In the genomic region with DNA sequence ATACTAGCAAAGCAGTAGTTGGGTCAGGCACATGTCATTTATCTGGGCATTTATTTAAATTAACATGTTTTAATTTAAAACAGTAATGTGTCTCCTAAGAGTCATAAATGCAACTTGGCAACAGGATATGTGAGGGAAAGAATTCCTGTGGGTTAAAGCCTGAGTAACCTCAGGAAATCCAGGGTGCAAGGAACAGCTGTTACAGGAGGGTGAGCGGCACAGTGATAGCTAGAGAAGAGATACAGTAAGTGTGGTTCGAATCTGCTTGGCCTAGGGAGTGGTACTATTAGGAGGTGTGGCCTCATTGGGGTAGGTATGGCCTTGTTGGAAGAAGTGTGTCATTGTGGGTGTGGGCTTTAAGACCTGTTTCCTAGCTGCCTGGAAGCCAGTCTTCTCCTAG, we compare ENCODE assay signal across 30 mouse cellular contexts.
"Had no signal": no experiment of that assay in that cellular context is flagged by ENCODE, and none has a peak within 500 bp of the region (broad histone marks: within the 10 kb centered on the region; RNA-seq: fewer than 3 reads in every experiment).

No protein-coding gene starts in this region.

- H3K36me3 ChIP-seq: heart, embryonic 10.5 days; heart, embryonic 12.5 days; heart, embryonic 13.5 days; heart, embryonic 15.5 days; hindbrain, embryonic 10.5 days; hindbrain, embryonic 12.5 days; hindbrain, embryonic 13.5 days; hindbrain, embryonic 15.5 days; intestine, embryonic 15.5 days; kidney, embryonic 15.5 days had no signal

- DNase-seq: heart, postnatal 10 days; heart, postnatal 14 days; heart, postnatal 36 days; heart, postnatal 4 days; kidney, adult 11 months; kidney, adult 18-20 months; kidney, adult 2 months; kidney, adult 8-10 months; kidney, adult 9 months; kidney, postnatal 10 days; kidney, postnatal 14 days; kidney, postnatal 25 days; kidney, postnatal 36 days; kidney, postnatal 4 days; layer of hippocampus, adult 9-11 months; layer of hippocampus, postnatal 36 days had no signal

- H3K27ac ChIP-seq: heart, embryonic 10.5 days; heart, embryonic 13.5 days; heart, embryonic 15.5 days; hindbrain, embryonic 10.5 days; hindbrain, embryonic 12.5 days; hindbrain, embryonic 13.5 days; hindbrain, embryonic 14.5 days; hindbrain, embryonic 15.5 days; hindbrain, postnatal 0 days; intestine, embryonic 15.5 days; kidney, embryonic 15.5 days; kidney, postnatal 0 days had no signal

- H3K27me3 ChIP-seq: heart, embryonic 12.5 days; heart, embryonic 13.5 days; heart, embryonic 15.5 days; hindbrain, embryonic 12.5 days; hindbrain, embryonic 13.5 days; hindbrain, embryonic 15.5 days; intestine, embryonic 15.5 days; kidney, embryonic 15.5 days had no signal

- H3K4me3 ChIP-seq: heart, embryonic 10.5 days; heart, embryonic 12.5 days; heart, embryonic 13.5 days; heart, embryonic 15.5 days; hindbrain, embryonic 10.5 days; hindbrain, embryonic 12.5 days; hindbrain, embryonic 13.5 days; hindbrain, embryonic 15.5 days; intestine, embryonic 15.5 days; kidney, embryonic 15.5 days had no signal

- H3K4me2 ChIP-seq: heart, embryonic 11.5 days; heart, embryonic 12.5 days; heart, embryonic 13.5 days; heart, embryonic 15.5 days; hindbrain, embryonic 12.5 days; hindbrain, embryonic 13.5 days; hindbrain, embryonic 14.5 days; hindbrain, embryonic 15.5 days; intestine, embryonic 15.5 days; kidney, embryonic 15.5 days had no signal
